Mouse (Mus musculus): Measurements from ENCODE around the gene Ptchd3. TPM values are rescaled to one million over a fixed set of nuclear protein-coding genes. Genes with fewer than 3 reads are reported as not detected.

Ptchd3 gene
- not detected in 2 replicates for polyA plus RNA-seq (2016; fragmentation: Nextera tagmentation; extraction: Ambion mirVana)

DNA sequence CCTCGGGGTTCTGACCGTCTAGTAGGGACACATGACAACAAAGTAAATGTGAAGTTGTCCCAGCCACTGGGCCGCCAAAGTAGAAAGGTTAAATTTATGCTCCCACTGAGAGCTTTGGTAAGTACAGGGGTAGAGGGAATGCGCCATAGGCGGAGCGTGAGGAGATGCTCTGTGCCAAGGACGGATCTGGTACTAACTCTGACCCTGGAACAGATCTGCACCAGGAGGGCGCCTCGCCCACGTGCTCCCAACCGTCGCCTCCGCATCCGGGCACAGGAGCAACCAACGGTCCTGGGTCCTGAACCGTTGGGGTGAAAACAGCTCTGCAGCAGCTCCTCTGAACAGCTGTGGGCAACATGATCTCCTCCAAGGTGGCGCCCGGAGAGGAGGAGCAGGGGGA, at the start of gene Ptchd3:
TSS of gene Ptchd3 (plus strand) at position 301 of the 400 bp plus-strand sequence.
- H3K4me3 ChIP-seq: peak within 1 kb of the TSS; percentile 32

DNA sequence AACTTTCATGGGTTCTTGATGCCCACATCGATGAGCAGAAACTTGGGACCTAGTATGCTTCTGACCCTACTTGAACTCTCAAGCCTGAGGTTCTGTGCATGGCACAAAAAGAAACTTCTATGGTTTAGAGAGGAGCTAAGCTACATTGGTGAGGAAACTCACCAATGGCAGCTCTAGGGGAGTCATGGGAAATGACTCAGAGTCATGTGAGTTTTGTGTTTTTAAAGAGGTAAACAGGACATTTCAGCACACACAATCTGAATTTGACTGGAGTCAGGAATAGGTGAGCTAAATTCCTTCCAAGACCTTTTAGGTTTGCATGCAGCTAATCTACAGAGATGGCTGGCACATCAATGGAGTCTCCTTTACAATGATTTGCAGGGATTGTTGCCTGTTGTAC, 48.2 kb upstream of the Ptchd3 start:
- no peak overlapping the region for H3K4me3 ChIP-seq
- no peaks in the 10 kb centered on the region for H3K4me1 ChIP-seq
- no peaks in the 10 kb centered on the region for H3K9me3 ChIP-seq (replicated peaks)
- H3K27me3 ChIP-seq (ENCODE audit: low read depth, poor library complexity, severe bottlenecking): no peaks in the 10 kb centered on the region
- WGBS: 95% methylated on average over 1 of the region's 1 CpGs
- no peaks in the 10 kb centered on the region for H3K36me3 ChIP-seq
- DNase-seq (ENCODE audit: low spot score): no peak
- no peak overlapping the region for H3K27ac ChIP-seq

More for the DNA sequence above, at the start of gene Ptchd3:
- Histone ChIP-seq H3K27ac (no peak within 1 kb of the TSS), H3K4me1 (0 out of 2 replicates have a peak, but pooled peaks cover 3% of the 10 kb centered on the region), H3K36me3 (no peaks in the 10 kb centered on the region), H3K9me3 (replicated peaks) (no peaks in the 10 kb centered on the region), H3K27me3 (ENCODE audit: low read depth, poor library complexity, severe bottlenecking) (peaks cover 17% of the 10 kb centered on the region)
- WGBS: 68% methylated on average over 18 of the region's 18 CpGs
- DNase-seq (ENCODE audit: low spot score): no peak

DNA sequence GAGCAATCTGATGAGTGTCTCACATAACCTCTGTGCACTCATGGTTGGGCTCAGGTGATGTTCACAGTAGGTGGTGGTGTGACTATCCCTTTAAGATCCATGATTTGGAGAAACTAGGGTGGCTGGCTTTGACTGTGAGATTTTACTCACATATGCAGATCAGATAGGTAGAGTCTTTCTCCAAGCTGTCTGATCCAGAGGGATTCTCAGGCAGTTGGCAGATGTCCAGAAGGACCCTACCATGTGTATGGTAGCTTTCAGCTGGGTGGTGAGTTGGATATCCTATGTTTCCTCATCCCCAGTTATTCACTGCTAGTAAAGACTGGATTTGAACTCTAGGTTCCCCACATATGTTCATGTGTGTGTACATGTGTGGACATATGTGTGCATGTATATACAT, 42.6 kb upstream of the Ptchd3 start:
- no peak for DNase-seq (ENCODE audit: low spot score)
- no peaks in the 10 kb centered on the region for H3K36me3 ChIP-seq
- no peaks in the 10 kb centered on the region for H3K9me3 ChIP-seq (replicated peaks)
- no peak overlapping the region for H3K4me3 ChIP-seq
- no peaks in the 10 kb centered on the region for H3K4me1 ChIP-seq
- no peak overlapping the region for H3K27ac ChIP-seq
- no peaks in the 10 kb centered on the region for H3K27me3 ChIP-seq (ENCODE audit: low read depth, poor library complexity, severe bottlenecking)

DNA sequence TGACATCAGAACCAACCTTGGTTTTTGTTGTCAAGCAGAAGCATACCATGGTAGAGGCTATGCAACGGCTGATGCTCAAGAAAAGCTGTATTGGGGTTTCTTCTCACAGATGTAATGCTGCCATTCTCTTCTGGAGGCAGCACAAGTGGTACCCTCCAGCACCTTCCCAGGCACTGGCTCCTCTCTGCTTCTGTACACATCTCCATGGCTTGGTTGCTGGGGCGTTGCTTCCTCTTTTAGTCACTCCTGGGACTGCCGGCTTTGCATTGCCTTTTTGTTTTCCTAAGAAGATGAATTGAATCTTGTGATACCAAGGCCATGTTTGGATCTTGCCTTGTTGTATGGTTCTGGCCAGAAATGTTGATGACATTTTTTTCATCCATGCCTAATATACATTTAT, 40.5 kb upstream of the Ptchd3 start:
- no peak overlapping the region for H3K27ac ChIP-seq
- no peaks in the 10 kb centered on the region for H3K36me3 ChIP-seq
- no peak for DNase-seq (ENCODE audit: low spot score)
- 87% methylated on average over 3 of the region's 3 CpGs for WGBS
- no peaks in the 10 kb centered on the region for H3K27me3 ChIP-seq (ENCODE audit: low read depth, poor library complexity, severe bottlenecking)
- no peaks in the 10 kb centered on the region for H3K9me3 ChIP-seq (replicated peaks)
- H3K4me1 ChIP-seq: no peaks in the 10 kb centered on the region
- no peak overlapping the region for H3K4me3 ChIP-seq

DNA sequence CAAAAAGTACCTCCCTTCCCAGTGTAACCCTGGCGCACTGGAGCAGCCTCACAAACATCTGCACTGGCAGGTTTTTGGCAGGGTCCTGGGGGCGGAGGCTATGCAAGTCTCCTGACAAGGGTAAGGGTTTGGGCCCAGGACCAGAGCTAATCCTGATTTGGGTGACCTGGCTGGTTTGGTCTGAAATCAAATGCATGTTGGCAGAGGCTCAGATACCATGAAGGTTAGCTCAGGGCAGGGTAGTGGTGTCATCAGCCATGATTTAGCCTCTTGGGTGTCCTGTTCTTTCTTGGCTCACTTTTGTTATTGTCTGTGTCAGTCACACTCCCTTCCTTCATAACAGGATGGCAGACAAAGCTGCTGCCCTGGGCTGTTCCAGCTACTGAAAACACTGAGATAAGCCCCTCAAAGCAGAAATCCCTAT, 39.4 kb upstream of the Ptchd3 start:
- Histone ChIP-seq H3K27ac (no peak overlapping the region), H3K27me3 (ENCODE audit: low read depth, poor library complexity, severe bottlenecking) (no peaks in the 10 kb centered on the region), H3K4me1 (no peaks in the 10 kb centered on the region), H3K9me3 (replicated peaks) (no peaks in the 10 kb centered on the region), H3K36me3 (no peaks in the 10 kb centered on the region), H3K4me3 (no peak overlapping the region)
- DNase-seq (ENCODE audit: low spot score): no peak
- WGBS: 82% methylated on average over 2 of the region's 2 CpGs

DNA sequence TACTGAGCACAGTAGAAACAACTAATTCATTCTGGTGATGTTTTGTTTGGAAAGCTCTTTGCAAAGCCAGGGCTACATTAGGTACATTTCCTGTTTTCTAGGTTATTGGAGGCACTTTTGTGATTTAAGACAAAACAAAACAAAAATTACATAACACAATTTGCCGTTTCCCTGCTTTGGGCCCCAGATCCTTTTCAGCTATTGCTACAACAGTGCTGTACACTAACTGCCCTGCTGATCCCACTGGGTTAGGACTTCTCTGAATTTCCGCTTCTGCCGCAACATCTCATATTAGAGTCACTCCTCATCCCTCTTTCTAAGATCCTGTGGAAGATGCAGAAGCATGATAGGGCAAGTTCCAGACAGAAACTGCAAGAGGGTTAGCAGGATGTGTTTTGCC, 38.6 kb upstream of the Ptchd3 start:
- Histone ChIP-seq H3K9me3 (replicated peaks) (no peaks in the 10 kb centered on the region), H3K36me3 (no peaks in the 10 kb centered on the region), H3K27me3 (ENCODE audit: low read depth, poor library complexity, severe bottlenecking) (no peaks in the 10 kb centered on the region), H3K27ac (no peak overlapping the region), H3K4me1 (no peaks in the 10 kb centered on the region), H3K4me3 (no peak overlapping the region)
- 87% methylated on average over 3 of the region's 3 CpGs for WGBS
- DNase-seq (ENCODE audit: low spot score): no peak

DNA sequence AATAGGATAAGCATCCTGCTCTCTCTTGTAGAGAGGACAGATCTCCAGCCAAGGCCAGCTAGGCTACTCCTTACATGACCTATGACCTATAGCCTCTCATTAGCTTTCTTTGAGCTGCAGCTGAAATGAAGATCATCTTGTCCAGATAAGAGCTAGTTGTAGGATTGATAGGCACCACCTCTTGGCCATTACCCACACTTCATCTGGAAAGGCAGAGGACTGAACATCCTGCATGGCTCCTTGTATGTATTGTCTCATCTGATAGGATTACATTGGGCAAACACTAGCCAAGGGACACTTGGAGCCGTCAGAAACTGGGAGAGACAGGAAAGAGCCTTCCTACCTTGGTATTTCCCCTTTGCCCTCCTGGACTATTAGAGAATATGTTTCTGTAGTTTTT, 38.1 kb upstream of the Ptchd3 start:
- Histone ChIP-seq H3K4me3 (no peak overlapping the region), H3K9me3 (replicated peaks) (no peaks in the 10 kb centered on the region), H3K4me1 (no peaks in the 10 kb centered on the region), H3K27ac (no peak overlapping the region), H3K36me3 (no peaks in the 10 kb centered on the region), H3K27me3 (ENCODE audit: low read depth, poor library complexity, severe bottlenecking) (no peaks in the 10 kb centered on the region)
- no peak for DNase-seq (ENCODE audit: low spot score)
- WGBS: 65% methylated on average over 1 of the region's 1 CpGs

DNA sequence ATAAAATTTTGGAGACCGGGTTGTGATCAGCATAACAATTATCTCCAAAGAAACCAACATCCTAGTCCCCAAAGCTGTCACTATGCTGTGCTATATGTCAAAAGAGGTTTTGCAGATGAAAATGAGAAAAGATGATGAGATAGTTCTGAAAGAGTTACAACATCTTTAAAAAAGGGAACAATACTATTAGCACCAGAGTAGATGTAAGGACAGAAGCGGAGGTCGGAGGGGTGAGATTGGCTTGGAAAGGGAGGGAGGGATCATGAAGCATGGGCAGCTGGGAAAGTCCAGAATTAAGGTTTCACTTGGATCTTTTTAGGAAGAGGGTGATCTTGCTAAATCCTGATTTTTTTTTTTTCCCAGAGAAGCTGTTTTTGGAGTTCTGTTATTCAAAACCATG, 36.5 kb upstream of the Ptchd3 start:
- H3K27me3 ChIP-seq (ENCODE audit: low read depth, poor library complexity, severe bottlenecking): no peaks in the 10 kb centered on the region
- H3K9me3 ChIP-seq (replicated peaks): no peaks in the 10 kb centered on the region
- WGBS: 94% methylated on average over 3 of the region's 3 CpGs
- H3K36me3 ChIP-seq: no peaks in the 10 kb centered on the region
- no peak for DNase-seq (ENCODE audit: low spot score)
- H3K27ac ChIP-seq: no peak overlapping the region
- H3K4me3 ChIP-seq: no peak overlapping the region
- no peaks in the 10 kb centered on the region for H3K4me1 ChIP-seq

DNA sequence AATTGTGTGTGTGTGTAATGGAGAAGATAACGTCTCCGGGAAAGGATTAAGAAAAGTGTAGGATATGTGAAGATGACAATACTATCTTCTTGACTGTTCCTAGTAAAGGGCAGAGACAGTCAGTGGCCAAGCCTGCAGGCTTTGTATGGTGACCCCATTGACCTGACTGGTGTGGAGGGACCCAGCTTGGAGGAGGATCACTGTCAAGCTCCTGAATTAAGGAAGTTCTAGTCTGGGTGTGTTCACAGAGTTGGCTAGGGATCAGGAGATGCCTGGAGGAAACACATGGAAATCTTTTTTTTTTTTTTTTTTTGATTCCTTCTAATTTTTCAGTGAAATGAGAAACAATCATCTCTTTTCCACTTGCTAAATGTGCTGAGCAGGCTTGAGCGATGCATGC, 35.9 kb upstream of the Ptchd3 start:
- H3K9me3 ChIP-seq (replicated peaks): no peaks in the 10 kb centered on the region
- no peaks in the 10 kb centered on the region for H3K36me3 ChIP-seq
- no peaks in the 10 kb centered on the region for H3K4me1 ChIP-seq
- no peaks in the 10 kb centered on the region for H3K27me3 ChIP-seq (ENCODE audit: low read depth, poor library complexity, severe bottlenecking)
- H3K27ac ChIP-seq: no peak overlapping the region
- H3K4me3 ChIP-seq: no peak overlapping the region
- DNase-seq (ENCODE audit: low spot score): no peak
- WGBS: 96% methylated on average over 3 of the region's 3 CpGs

DNA sequence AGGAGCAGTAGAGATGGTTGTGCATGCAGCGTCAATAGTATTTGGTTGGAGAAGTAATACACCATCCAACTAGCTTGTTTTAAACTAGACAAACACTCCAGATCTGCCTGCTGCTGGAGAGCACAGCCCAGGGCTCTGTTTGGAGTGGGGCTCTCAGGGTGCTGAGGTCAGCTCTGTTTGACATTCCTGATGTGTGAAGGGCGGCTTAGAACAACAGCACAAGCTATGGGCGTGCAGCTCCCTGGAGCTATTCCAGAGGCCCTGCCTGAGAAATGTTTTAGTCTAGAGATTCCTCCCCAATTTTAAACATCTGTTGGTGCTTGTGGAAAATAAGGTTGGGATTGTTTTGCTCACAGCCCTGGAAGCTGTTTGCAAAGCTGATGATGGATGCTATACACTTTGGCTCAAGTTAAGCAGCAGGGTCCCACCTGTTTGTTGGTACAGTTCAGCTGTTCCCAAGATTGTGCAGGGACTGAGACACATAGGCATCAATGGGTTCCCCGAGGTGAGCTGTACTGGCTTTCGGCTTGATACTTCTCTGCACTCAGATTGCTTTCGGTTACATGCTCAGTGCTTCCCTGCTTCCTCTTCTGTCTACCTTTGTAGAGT, 35.4 kb upstream of the Ptchd3 start:
- no peaks in the 10 kb centered on the region for H3K4me1 ChIP-seq
- no peak overlapping the region for H3K27ac ChIP-seq
- no peaks in the 10 kb centered on the region for H3K27me3 ChIP-seq (ENCODE audit: low read depth, poor library complexity, severe bottlenecking)
- no peak for DNase-seq (ENCODE audit: low spot score)
- H3K9me3 ChIP-seq (replicated peaks): no peaks in the 10 kb centered on the region
- H3K4me3 ChIP-seq: no peak overlapping the region
- 74% methylated on average over 6 of the region's 6 CpGs for WGBS
- H3K36me3 ChIP-seq: no peaks in the 10 kb centered on the region

DNA sequence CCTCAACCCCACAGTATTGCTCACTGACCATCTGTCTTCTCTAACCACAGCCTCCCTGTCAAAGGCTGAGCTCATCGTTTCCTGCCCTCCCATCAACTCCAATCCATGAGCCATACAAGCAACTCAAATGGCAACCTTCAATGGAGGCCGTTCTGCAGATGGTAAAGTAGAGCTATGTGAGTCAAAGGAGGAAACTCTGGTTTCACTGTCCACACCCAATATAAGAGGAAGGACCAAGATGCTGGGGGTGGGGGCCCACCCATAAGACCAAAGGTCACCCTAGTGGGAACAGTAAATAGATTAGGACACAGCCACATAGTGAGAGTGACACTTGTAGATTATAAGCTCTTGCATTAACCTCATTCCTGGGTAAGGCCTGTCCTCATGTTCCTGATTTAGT, 34.1 kb upstream of the Ptchd3 start:
- H3K36me3 ChIP-seq: no peaks in the 10 kb centered on the region
- H3K9me3 ChIP-seq (replicated peaks): no peaks in the 10 kb centered on the region
- H3K4me3 ChIP-seq: no peak overlapping the region
- WGBS: 93% methylated on average over 2 of the region's 2 CpGs
- no peak for DNase-seq (ENCODE audit: low spot score)
- H3K27ac ChIP-seq: no peak overlapping the region
- H3K27me3 ChIP-seq (ENCODE audit: low read depth, poor library complexity, severe bottlenecking): no peaks in the 10 kb centered on the region
- H3K4me1 ChIP-seq: no peaks in the 10 kb centered on the region

DNA sequence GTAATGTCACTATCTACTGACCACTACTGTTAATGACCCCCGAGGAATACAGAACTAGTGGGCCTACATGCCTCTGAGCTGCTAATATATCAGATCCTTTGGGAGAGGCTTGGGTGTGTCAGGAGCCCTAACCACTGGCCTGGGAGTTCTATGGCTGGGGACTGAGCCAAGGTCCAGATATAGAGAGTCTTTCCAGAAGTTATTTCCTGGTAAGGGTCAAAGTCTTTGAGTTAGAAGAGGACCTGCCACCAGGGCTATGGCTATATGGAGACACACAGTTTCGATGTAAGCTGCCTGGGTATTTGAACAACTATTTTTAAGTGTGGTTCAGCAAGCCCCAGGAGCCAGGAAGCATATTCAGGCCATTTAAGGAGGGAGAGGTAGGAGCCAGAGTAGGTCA, 31.5 kb upstream of the Ptchd3 start:
- DNase-seq (ENCODE audit: low spot score): no peak
- no peaks in the 10 kb centered on the region for H3K36me3 ChIP-seq
- H3K4me1 ChIP-seq: no peaks in the 10 kb centered on the region
- no peak overlapping the region for H3K27ac ChIP-seq
- 84% methylated on average over 2 of the region's 2 CpGs for WGBS
- no peaks in the 10 kb centered on the region for H3K27me3 ChIP-seq (ENCODE audit: low read depth, poor library complexity, severe bottlenecking)
- no peaks in the 10 kb centered on the region for H3K9me3 ChIP-seq (replicated peaks)
- no peak overlapping the region for H3K4me3 ChIP-seq

DNA sequence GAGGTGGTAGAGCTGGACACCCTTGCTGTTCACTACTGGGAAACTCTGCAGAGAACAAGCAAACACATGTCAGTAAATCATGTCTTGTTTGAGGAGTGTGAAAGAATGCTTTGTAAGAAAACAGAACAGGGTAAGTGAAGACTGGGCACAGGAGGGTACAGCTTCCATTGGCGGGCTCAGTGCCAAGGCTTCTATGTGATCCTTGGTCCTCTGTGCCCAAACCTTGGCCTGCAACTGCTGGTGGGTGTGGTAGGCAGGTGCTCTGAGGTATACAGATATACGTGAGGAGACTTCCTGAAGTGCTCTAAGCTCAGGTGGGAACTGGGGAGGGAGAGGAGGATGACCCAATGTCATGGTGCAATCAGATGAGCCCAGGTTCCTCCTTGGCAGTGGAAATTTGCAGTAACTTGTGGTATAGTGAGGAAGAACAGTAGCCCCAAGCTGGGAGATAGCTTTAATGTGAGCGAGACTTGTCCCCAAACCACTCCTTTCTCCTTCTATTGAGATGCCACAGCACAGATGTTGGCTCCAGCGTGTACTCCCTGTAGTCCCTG, 30.2 kb upstream of the Ptchd3 start:
- Histone ChIP-seq H3K36me3 (no peaks in the 10 kb centered on the region), H3K4me3 (no peak overlapping the region), H3K27ac (no peak overlapping the region), H3K9me3 (replicated peaks) (no peaks in the 10 kb centered on the region), H3K4me1 (no peaks in the 10 kb centered on the region), H3K27me3 (ENCODE audit: low read depth, poor library complexity, severe bottlenecking) (no peaks in the 10 kb centered on the region)
- DNase-seq (ENCODE audit: low spot score): no peak
- 82% methylated on average over 4 of the region's 4 CpGs for WGBS

DNA sequence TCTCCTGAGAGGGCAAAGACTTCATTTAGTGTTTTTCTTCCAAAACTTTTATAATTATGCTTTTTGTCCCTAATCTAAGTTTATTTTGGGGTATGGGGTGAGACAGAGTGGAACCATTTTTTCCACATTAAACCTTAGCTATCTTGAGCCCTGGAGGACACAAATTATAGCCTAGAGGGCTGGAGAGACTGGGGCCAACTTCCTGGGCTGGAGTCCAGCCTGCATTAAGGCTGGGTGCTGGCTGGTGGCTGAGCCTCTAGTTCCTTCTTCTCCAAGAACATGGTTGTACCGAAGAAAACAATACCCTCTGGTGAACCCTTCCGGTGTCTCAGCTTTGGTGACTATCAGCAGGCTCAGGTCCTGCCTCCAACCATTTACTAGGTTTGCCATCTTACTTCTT, 27.3 kb upstream of the Ptchd3 start:
- Histone ChIP-seq H3K4me1 (no peaks in the 10 kb centered on the region), H3K27me3 (ENCODE audit: low read depth, poor library complexity, severe bottlenecking) (no peaks in the 10 kb centered on the region), H3K4me3 (no peak overlapping the region), H3K27ac (no peak overlapping the region), H3K36me3 (no peaks in the 10 kb centered on the region), H3K9me3 (replicated peaks) (no peaks in the 10 kb centered on the region)
- DNase-seq (ENCODE audit: low spot score): no peak
- 89% methylated on average over 2 of the region's 2 CpGs for whole genome bisulfite sequencing

Measured in limb, embryonic 10.5 days (tissue).